Comparison of ENCODE assay signal across 8 mouse cellular contexts in genomic region chr1:182124924-182125368, GRCm38 (mm10). TPM values are rescaled to one million over a fixed set of nuclear protein-coding genes. Genes with fewer than 3 reads are reported as not detected.
DNase-seq lines count a peak whose midpoint lies in the region; ATAC-seq and TF ChIP-seq lines count a peak whose summit lies in the region.

No protein-coding gene starts in this region.

- intact Hi-C loops in heart, postnatal 14 days (cut with DNase I), result loop anchor here (5.0 to 10.0 kb wide), 2 partner anchors 217 to 410 kb away; partner anchors contain the start of gene Fbxo28

- no peak for TF ChIP-seq CTCF in layer of hippocampus, adult 2 months (conservative IDR thresholded peaks at IDR 0.05)
- TF ChIP-seq CTCF in lung, embryonic 14.5 days (IDR thresholded peaks at IDR 0.05; ENCODE audit: low read depth), result no peak

- peak; percentile 81 for DNase-seq in ES-E14 (ENCODE audit: low read depth, low spot score)
- DNase-seq in heart, postnatal 14 days, result peak; percentile 83
- peak; percentile 79 to 83 for DNase-seq in layer of hippocampus, adult 2 months (ENCODE audit: low spot score in 2 of 2)
- peak; percentile 92 for DNase-seq in lung, embryonic 14.5 days
- peak; percentile 90 for DNase-seq in testis, postnatal 14 days (ENCODE audit: low spot score)

- peak; percentile 88 for ATAC-seq in cerebellum, adult (ENCODE audit: insufficient number of reproducible peaks, low FRiP score, low TSS enrichment)
- peak; percentile 96 for ATAC-seq in forebrain, embryonic 13.5 days
- peak; percentile 97 for ATAC-seq in lung, embryonic 14.5 days (ENCODE audit: insufficient read depth)
- ATAC-seq in neutrophil, adult 5-6 weeks (ENCODE audit: extremely low read depth, insufficient number of reproducible peaks, low FRiP score, poor library complexity, severe bottlenecking), result peak; percentile 80

- under 1% methylated on average over 33 of the region's 33 CpGs for WGBS in forebrain, embryonic 13.5 days
- WGBS in lung, embryonic 14.5 days, result 0% methylated on average over 33 of the region's 33 CpGs

- H3K27ac ChIP-seq in ES-E14 (ENCODE audit: insufficient read depth, low read depth, low read length, poor library complexity, severe bottlenecking), result peak overlapping the region; percentile 28; the same call in 1 of the 2 replicates
- peak overlapping the region; percentile 59 for H3K27ac ChIP-seq in forebrain, embryonic 13.5 days
- H3K27ac ChIP-seq in layer of hippocampus, adult 2 months, result peak overlapping the region; percentile 93
- H3K27ac ChIP-seq in lung, embryonic 14.5 days (ENCODE audit: low read depth), result peak overlapping the region; percentile 85

- no peaks in the 10 kb centered on the region for H3K9me3 ChIP-seq in ES-E14 (ENCODE audit: control insufficient read depth, insufficient read depth, low read depth, low read length)
- H3K9me3 ChIP-seq in forebrain, embryonic 13.5 days (replicated peaks), result no peaks in the 10 kb centered on the region
- H3K9me3 ChIP-seq in lung, embryonic 14.5 days (ENCODE audit: low read depth, low read length), result no peaks in the 10 kb centered on the region

- peak overlapping the region; percentile 87 for H3K9ac ChIP-seq in ES-E14 (ENCODE audit: insufficient read depth, low read depth, low read length, poor library complexity, severe bottlenecking)
- peak overlapping the region; percentile 83 for H3K9ac ChIP-seq in forebrain, embryonic 13.5 days
- H3K9ac ChIP-seq in lung, embryonic 14.5 days, result peak overlapping the region; percentile 76

- in situ Hi-C loops in ES-E14 (cut with MboI; ENCODE audit: low sequenced_read_pairs in 2 of 2, unreplicated experiment in 2 of 2), result no loop called here

- peaks cover 9% of the 10 kb centered on the region; the same call in 1 of the 2 replicates for H3K36me3 ChIP-seq in ES-E14 (ENCODE audit: control insufficient read depth, insufficient read depth, low read length, poor library complexity, severe bottlenecking)
- H3K36me3 ChIP-seq in forebrain, embryonic 13.5 days (ENCODE audit: poor library complexity, severe bottlenecking), result peaks cover 12% of the 10 kb centered on the region
- peaks cover 23% of the 10 kb centered on the region; the same call in 1 of the 2 replicates for H3K36me3 ChIP-seq in lung, embryonic 14.5 days (ENCODE audit: insufficient read depth)

- peak overlapping the region; percentile 92 to 94 for H3K4me3 ChIP-seq in ES-E14 (ENCODE audit: insufficient read depth in 1 of 2, low read depth in 1 of 2, low read length in 2 of 2, poor library complexity in 1 of 2, severe bottlenecking in 1 of 2)
- peak overlapping the region; percentile 89 for H3K4me3 ChIP-seq in forebrain, embryonic 13.5 days
- H3K4me3 ChIP-seq in layer of hippocampus, adult 2 months, result peak overlapping the region; percentile 77
- peak overlapping the region; percentile 85 for H3K4me3 ChIP-seq in lung, embryonic 14.5 days (ENCODE audit: low read depth, low read length)

- peaks cover 6% of the 10 kb centered on the region; the same call in 1 of the 2 replicates for H3K27me3 ChIP-seq in forebrain, embryonic 13.5 days
- H3K27me3 ChIP-seq in lung, embryonic 14.5 days (ENCODE audit: insufficient read depth, low read length), result no peaks in the 10 kb centered on the region

- H3K4me1 ChIP-seq in ES-E14 (ENCODE audit: control insufficient read depth in 2 of 2, insufficient read depth in 2 of 2, low read length in 2 of 2, poor library complexity in 1 of 2), result peaks cover 0 to 2% of the 10 kb centered on the region in 2 experiments; a peak in 1 of 4 replicates
- peaks cover 12% of the 10 kb centered on the region for H3K4me1 ChIP-seq in forebrain, embryonic 13.5 days
- H3K4me1 ChIP-seq in lung, embryonic 14.5 days (ENCODE audit: insufficient read depth), result 0 out of 2 replicates have a peak, but pooled peaks cover 6% of the 10 kb centered on the region

- peak overlapping the region; percentile 70 for H3K4me2 ChIP-seq in forebrain, embryonic 13.5 days
- peak overlapping the region; percentile 82 for H3K4me2 ChIP-seq in lung, embryonic 14.5 days

TF ChIP-seq in ES-E14, 5 proteins besides CTCF, POLR2A, EP300 and RAD21:
- TF ChIP-seq ZNF384 (IDR thresholded peaks at IDR 0.05; ENCODE audit: low read depth, low read length) (no peak), CHD2 (IDR thresholded peaks at IDR 0.05; ENCODE audit: low read depth, low read length) (no peak), MAFK (IDR thresholded peaks at IDR 0.05; ENCODE audit: insufficient read depth, low read depth, low read length) (no peak), ZC3H11A (IDR thresholded peaks at IDR 0.05; ENCODE audit: borderline replicate concordance, low read depth, low read length) (no peak), HCFC1 (IDR thresholded peaks at IDR 0.05; ENCODE audit: borderline replicate concordance, insufficient read depth, low read length) (no peak)

RNA-seq across cellular contexts. Expression of gene Srp9, which starts 0.4 kb away (rescaled TPM):
- 51.3 and 86.7 TPM in 2 replicates for total RNA-seq in ES-E14 (2012; rRNA removed)
- 139 and 150 TPM in 2 replicates for polyA plus RNA-seq in forebrain, embryonic 13.5 days (2015; fragmentation: Nextera tagmentation; extraction: Ambion mirVana)
- total RNA-seq in heart, postnatal 14 days (2021), result 10 to 100 TPM; 42.6 to 46.6 TPM
- 10 to 100 TPM; 62.7 to 67.2 TPM for total RNA-seq in layer of hippocampus, adult 2 months (2021)
- polyA plus RNA-seq in lung, embryonic 14.5 days (2014; fragmentation: Nextera tagmentation; extraction: Ambion mirVana), result 141 and 153 TPM in 2 replicates
- 80.3 and 86.6 TPM in 2 replicates for total RNA-seq in neutrophil, adult 5-6 weeks (2017)

RNA-seq across cellular contexts. Expression of gene Vmn1r1, which starts 39.3 kb away (rescaled TPM):
- 0.04 TPM in 1 of 2 replicates, not detected in the other for total RNA-seq in ES-E14 (2012; rRNA removed)
- not detected in 2 replicates for polyA plus RNA-seq in forebrain, embryonic 13.5 days (2015; fragmentation: Nextera tagmentation; extraction: Ambion mirVana)
- not detected for total RNA-seq in heart, postnatal 14 days (2021)
- not detected for total RNA-seq in layer of hippocampus, adult 2 months (2021)
- polyA plus RNA-seq in lung, embryonic 14.5 days (2014; fragmentation: Nextera tagmentation; extraction: Ambion mirVana), result not detected in 2 replicates
- total RNA-seq in neutrophil, adult 5-6 weeks (2017), result not detected in 2 replicates

Comparison
In these comparisons a context has a peak if more than half of its experiments do, and no peak if none do; other contexts are left out.
1. Peak in every context shown above with its lines: DNase-seq, ATAC-seq, H3K4me3 ChIP-seq and H3K27ac ChIP-seq.
2. H3K27ac ChIP-seq: peak in every context shown above with its lines; median percentile 93 in layer of hippocampus, adult 2 months; 85 in lung, embryonic 14.5 days; 59 in forebrain, embryonic 13.5 days; 28 in ES-E14.